Mouse (Mus musculus): ENCODE results near the gene Mob3a.

The Mob3a gene

DNA sequence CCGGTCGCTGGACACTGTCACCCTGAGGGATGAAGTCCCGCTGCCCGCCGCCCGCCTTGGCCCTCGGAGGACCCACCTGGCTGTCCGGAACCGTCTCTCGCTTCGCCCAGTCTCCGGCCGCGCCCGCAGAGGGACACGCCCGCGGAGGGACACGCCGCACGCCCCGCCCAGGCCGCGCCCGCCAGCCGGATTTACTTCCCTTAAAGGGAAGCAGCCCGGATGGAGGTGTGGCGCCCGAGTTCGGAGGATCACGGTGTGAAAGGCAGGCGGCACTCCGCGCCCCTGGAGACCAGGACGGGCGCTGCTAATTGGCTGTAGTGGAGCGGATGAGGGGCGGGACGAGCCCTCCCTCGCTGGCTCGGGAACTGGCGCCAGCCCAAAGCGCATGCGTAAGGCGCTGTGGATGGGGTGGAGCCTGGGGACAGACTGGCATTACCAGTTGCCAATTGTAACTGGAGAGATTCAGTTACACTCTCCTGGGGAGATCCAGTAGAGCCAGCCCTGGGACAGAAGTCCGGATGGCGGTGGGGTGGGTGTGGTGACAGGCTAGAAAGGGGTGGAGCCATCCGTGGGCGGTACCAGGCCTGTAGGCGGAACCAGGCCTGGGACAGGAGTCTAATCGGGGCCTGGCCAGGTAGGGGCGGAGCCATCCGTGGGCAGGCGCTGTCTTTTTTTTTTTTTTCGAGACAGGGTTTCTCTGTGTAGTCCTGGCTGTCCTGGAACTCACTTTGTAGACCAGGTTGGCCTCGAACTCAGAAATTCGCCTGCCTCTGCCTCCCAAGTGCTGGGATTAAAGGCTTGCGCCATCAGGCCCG is at the start of gene Mob3a, which contains the start of gene Izumo4:
Gene Mob3a (minus strand): TSS at position 257 of the 815 bp plus-strand sequence.
Gene Izumo4 (plus strand): TSS at position 464 of the 815 bp plus-strand sequence.
- POLR2A ChIA-PET: interaction anchor here (0.6 to 9.4 kb wide), 70 partner anchors 10 to 597 kb away, joined by 3 to 124 read pairs (median 4); partner anchors contain the start of genes Ap3d1 (in 3 of the 4), Abhd17a (in 2 of the 4), Map2k2 (in 2 of the 4) and Mknk2 (in 2 of the 4)
- CTCF ChIA-PET: interaction anchor here in 3 of 4 experiments (0.5 to 1.5 kb wide), 17 partner anchors 14 to 313 kb away, joined by 3 to 5 read pairs (median 4); partner anchors contain the start of genes Gadd45b (in 1 of the 3) and Gng7 (in 1 of the 3)

DNA sequence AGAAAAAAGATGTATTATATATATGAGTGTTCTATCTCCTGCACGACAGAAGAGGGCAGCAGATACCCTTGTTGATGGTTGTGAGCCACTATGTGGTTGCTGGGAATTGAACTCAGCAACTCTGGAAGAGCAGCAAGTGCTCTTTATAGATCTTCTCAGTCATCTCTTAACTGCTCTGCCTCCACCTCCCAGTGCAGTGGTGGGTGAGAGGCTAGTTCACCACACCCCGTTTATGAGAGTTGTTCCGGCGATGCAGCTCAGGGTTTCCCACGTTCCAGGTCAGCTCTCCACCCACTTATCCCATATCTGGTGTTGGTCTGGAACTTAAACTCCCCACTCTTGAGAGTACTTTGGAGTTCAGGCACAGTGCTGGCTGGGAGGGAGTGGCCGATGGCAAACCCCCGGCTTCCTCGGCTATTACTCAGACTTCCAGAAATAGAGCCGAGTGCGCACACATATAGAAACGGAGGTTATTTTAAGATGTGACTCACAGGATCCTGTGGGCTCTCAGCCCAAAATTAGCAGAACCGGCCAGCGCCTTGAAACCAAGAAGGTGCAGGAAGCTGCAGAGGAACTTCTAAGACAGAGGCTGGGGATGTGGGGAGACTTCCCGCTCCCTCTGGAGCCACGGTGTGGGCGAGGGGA is 49.5 kb upstream of the Mob3a start:
- CTCF ChIA-PET: interaction anchor here (0.6 to 3.2 kb wide), 26 partner anchors 9 to 493 kb away, joined by 3 to 65 read pairs (median 4); partner anchors contain the start of genes Ap3d1 (in 1 of the 4), Atp8b3 (in 1 of the 4) and Gadd45b (in 1 of the 4)

DNA sequence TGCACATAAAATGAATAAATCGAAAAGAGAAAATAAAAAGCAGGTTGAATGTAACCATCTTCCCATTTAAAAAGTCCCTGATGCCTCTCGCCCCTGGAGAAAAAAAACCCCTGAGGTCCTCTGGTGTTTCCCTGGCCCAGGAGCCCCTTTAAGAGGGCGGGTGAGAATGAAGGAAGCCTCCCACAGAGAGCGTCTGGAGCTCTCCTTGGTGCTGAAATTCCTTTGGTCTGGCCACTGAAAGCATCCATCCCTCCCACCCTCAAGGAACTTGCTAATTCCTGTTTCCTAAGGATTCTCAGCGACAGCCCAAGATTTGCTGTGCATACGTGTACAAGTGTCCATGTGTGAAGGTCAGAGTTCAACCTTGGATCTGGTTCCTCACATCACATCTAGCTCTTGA is 46.8 kb upstream of the Mob3a start:
- ChIA-PET CTCF (interaction anchor here (0.5 to 4.3 kb wide), 31 partner anchors 9 to 312 kb away, joined by 3 to 132 read pairs (median 3); partner anchors contain the start of genes Amh (in 1 of the 4), Lmnb2 (in 1 of the 4), Lsm7 (in 1 of the 4) and Sgta (in 1 of the 4)), POLR2A (interaction anchor here in 3 of 4 experiments (0.6 to 2.7 kb wide), 34 partner anchors 10 to 242 kb away, joined by 3 to 25 read pairs (median 4); partner anchors contain the start of genes Gadd45b (in 3 of the 3), Abhd17a (in 1 of the 3), Amh (in 1 of the 3) and Csnk1g2 (in 1 of the 3))

More for the DNA sequence above, 49.5 kb upstream of the Mob3a start:
- POLR2A ChIA-PET: interaction anchor here in 3 of 4 experiments (0.6 to 5.1 kb wide), 35 partner anchors 9 to 422 kb away, joined by 3 to 66 read pairs (median 4); partner anchors contain the start of genes Ap3d1 (in 3 of the 3), Csnk1g2 (in 2 of the 3), Gadd45b (in 2 of the 3) and Atp8b3 (in 1 of the 3)

- POLR2A ChIA-PET: interaction anchor here in 3 of 4 experiments (0.5 to 2.7 kb wide), 44 partner anchors 10 to 429 kb away, joined by 3 to 25 read pairs (median 3); partner anchors contain the start of genes Gadd45b (in 2 of the 3), Abhd17a (in 1 of the 3), Eef2 (in 1 of the 3) and Izumo4 (in 1 of the 3)
- CTCF ChIA-PET: interaction anchor here (0.5 to 4.3 kb wide), 143 partner anchors 9 to 554 kb away, joined by 3 to 132 read pairs (median 4); partner anchors contain the start of genes Timm13 (in 3 of the 4), Tmprss9 (in 3 of the 4), Amh (in 2 of the 4) and Izumo4 (in 2 of the 4)
Measured at GRCm38 (mm10) chr10:80747410-80747809, 45.6 kb upstream of the Mob3a start.

GRCm38 (mm10) chr10:80744262-80744661 is 42.5 kb upstream of the Mob3a start:
- CTCF ChIA-PET: interaction anchor here (0.5 to 1.5 kb wide), 13 partner anchors 9 to 577 kb away, joined by 3 to 12 read pairs (median 5); partner anchors contain the start of gene Cactin (in 1 of the 4)
- POLR2A ChIA-PET: interaction anchor here in 3 of 4 experiments (0.5 to 6.7 kb wide), 47 partner anchors 8 to 691 kb away, joined by 3 to 66 read pairs (median 4); partner anchors contain the start of genes Dot1l (in 2 of the 3), Gadd45b (in 2 of the 3), Mknk2 (in 2 of the 3) and Csnk1g2 (in 1 of the 3)

- ChIA-PET POLR2A (interaction anchor here in 3 of 4 experiments (0.6 to 6.7 kb wide), 107 partner anchors 8 to 577 kb away, joined by 3 to 82 read pairs (median 4); partner anchors contain the start of genes Gadd45b (in 3 of the 3), Izumo4 (in 3 of the 3), Amh (in 2 of the 3) and Dot1l (in 2 of the 3)), CTCF (interaction anchor here (0.5 to 2.6 kb wide), 28 partner anchors 9 to 649 kb away, joined by 3 to 20 read pairs (median 4); partner anchors contain the start of genes Atp8b3 (in 1 of the 4), Diras1 (in 1 of the 4), Gadd45b (in 1 of the 4) and Rexo1 (in 1 of the 4))
Measured at GRCm38 (mm10) chr10:80742180-80742978, 40.6 kb upstream of the Mob3a start, which contains the start of gene Ap3d1. Gene Ap3d1 (minus strand): TSS chr10:80742264.

GRCm38 (mm10) chr10:80741634-80742179 is 39.9 kb upstream of the Mob3a start:
- ChIA-PET CTCF (interaction anchor here (0.5 to 2.6 kb wide), 25 partner anchors 10 to 648 kb away, joined by 3 to 20 read pairs (median 4); partner anchors contain the start of genes Atp8b3 (in 1 of the 4), Gadd45b (in 1 of the 4), Rexo1 (in 1 of the 4) and Slc39a3 (in 1 of the 4)), POLR2A (interaction anchor here in 3 of 4 experiments (0.6 to 6.7 kb wide), 104 partner anchors 8 to 577 kb away, joined by 3 to 82 read pairs (median 4); partner anchors contain the start of genes Gadd45b (in 3 of the 3), Izumo4 (in 3 of the 3), Amh (in 2 of the 3) and Dot1l (in 2 of the 3))

GRCm38 (mm10) chr10:80741146-80741545 is 39.4 kb upstream of the Mob3a start:
- CTCF ChIA-PET: interaction anchor here in 1 of 4 experiments (1.8 to 2.6 kb wide), 3 partner anchors 140 to 179 kb away, joined by 6 to 17 read pairs (median 7); partner anchors contain the start of gene Rexo1
- POLR2A ChIA-PET: interaction anchor here in 3 of 4 experiments (0.7 to 6.7 kb wide), 40 partner anchors 7 to 428 kb away, joined by 3 to 82 read pairs (median 6); partner anchors contain the start of genes Gadd45b (in 3 of the 3), Dot1l (in 2 of the 3), Izumo4 (in 2 of the 3) and Mknk2 (in 2 of the 3)

GRCm38 (mm10) chr10:80738657-80739056 is 36.9 kb upstream of the Mob3a start:
- ChIA-PET CTCF (interaction anchor here (0.6 to 1.9 kb wide), 14 partner anchors 9 to 199 kb away, joined by 3 to 15 read pairs (median 4); partner anchors contain the start of genes Atp8b3 (in 1 of the 4) and Izumo4 (in 1 of the 4)), POLR2A (interaction anchor here in 3 of 4 experiments (0.7 to 6.7 kb wide), 26 partner anchors 8 to 431 kb away, joined by 3 to 82 read pairs (median 4); partner anchors contain the start of genes Dot1l (in 1 of the 3), Gadd45b (in 1 of the 3), Izumo4 (in 1 of the 3) and Lsm7 (in 1 of the 3))

DNA sequence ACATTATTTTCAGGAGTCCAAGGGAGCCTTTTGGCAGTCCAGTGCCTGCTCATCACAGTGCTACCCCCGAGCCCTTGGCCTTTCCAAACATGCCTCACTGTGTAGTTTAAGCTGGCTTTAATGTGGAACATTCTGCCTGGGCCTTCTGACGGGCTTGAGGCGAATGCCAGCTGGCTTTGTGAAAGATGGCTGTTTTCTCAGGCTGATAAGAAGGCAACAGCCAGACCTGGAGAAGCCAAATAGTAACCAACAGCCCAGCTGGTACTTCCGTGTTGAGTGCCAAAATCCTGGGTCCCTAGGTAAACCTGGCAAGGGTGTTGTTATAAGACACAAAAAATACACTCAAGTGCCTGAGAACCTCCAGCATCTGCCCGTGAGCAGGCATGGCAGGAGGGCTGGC is 35.0 kb upstream of the Mob3a start:
- ChIA-PET CTCF (interaction anchor here in 3 of 4 experiments (0.5 to 1.7 kb wide), 7 partner anchors 11 to 272 kb away, joined by 3 to 6 read pairs (median 4); no protein-coding TSS in a partner anchor), POLR2A (interaction anchor here in 3 of 4 experiments (0.5 to 3.3 kb wide), 28 partner anchors 10 to 385 kb away, joined by 3 to 13 read pairs (median 3); partner anchors contain the start of gene Lmnb2 (in 1 of the 3))

GRCm38 (mm10) chr10:80732611-80733101 is 30.9 kb upstream of the Mob3a start:
- ChIA-PET POLR2A (interaction anchor here (0.6 to 4.3 kb wide), 10 partner anchors 9 to 198 kb away, joined by 3 to 24 read pairs (median 7); partner anchors contain the start of genes Ap3d1 (in 2 of the 4) and Klf16 (in 1 of the 4)), CTCF (interaction anchor here in 3 of 4 experiments (0.9 to 2.4 kb wide), 5 partner anchors 15 to 347 kb away, joined by 3 to 8 read pairs (median 4); no protein-coding TSS in a partner anchor)

DNA sequence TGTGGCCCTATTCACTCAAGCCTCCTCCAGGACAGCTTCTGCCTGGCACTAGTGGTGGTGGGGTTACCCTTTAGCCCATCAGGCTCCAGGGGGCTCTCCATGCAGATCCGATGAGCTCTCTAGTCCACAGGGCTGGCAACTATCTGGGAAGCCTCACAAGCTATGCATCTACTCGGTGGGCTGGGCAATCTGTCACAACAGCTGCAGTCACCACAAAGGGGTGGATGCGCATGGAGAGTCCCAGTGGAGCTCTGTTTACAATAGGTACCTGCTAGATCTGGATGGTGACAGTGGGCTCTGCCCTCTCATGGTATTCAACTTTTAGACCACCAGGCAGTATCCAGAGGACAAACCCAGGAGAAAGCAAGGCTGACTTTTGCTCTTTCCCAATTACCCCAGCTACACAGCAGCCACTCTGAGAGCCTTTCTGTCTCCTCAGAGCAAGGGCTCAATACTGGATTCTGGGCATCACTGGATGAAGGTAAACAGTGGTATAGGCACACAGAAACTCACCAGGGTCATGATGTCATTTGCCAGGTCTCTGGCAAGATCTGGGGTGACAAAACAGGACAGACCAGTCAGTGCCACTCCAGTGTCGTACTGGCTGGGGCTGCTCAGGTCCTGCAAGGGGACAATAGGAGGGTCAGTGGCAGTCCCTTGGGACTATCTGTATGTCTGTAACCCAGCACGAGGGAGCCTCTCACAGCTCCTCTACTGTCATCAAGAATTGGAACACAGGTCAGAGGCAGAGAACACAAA is 25.8 kb upstream of the Mob3a start:
- POLR2A ChIA-PET: interaction anchor here in 3 of 4 experiments (0.6 to 4.9 kb wide), 26 partner anchors 8 to 202 kb away, joined by 3 to 30 read pairs (median 4); partner anchors contain the start of genes Ap3d1 (in 2 of the 3), Gadd45b (in 2 of the 3), Izumo4 (in 2 of the 3) and Mknk2 (in 1 of the 3)
- CTCF ChIA-PET: interaction anchor here in 3 of 4 experiments (0.7 to 2.1 kb wide), 5 partner anchors 11 to 325 kb away, joined by 3 to 6 read pairs (median 3); no protein-coding TSS in a partner anchor

GRCm38 (mm10) chr10:80717281-80717680 is 15.5 kb upstream of the Mob3a start:
- ChIA-PET CTCF (interaction anchor here in 3 of 4 experiments (0.5 to 1.4 kb wide), 6 partner anchors 12 to 562 kb away, joined by 3 to 4 read pairs (median 3); no protein-coding TSS in a partner anchor), POLR2A (interaction anchor here in 2 of 4 experiments (0.7 to 3.8 kb wide), 18 partner anchors 7 to 55 kb away, joined by 3 to 19 read pairs (median 5); partner anchors contain the start of gene Izumo4 (in 1 of the 2))
